Mouse (Mus musculus) B cell, adult 2 months (primary cell): Measurements from ENCODE around the gene Sh2b1.
A peak's percentile ranks its signal among the peaks of the same experiment; 100 is the strongest.

Experiments used
- DNase-seq, 2 experiments: peaks; one replicate each; pipeline ENCODE4 v3.0.0; 2022

The Sh2b1 gene

GRCm38 (mm10) chr7:126453861-126454260 is 21.4 kb downstream of the Sh2b1 start:
- DNase-seq: no peak

GRCm38 (mm10) chr7:126452244-126452643 is 23.0 kb downstream of the Sh2b1 start:
- DNase-seq: no peak

- DNase-seq: no peak
These were observed 24.6 kb downstream of the Sh2b1 start for GRCm38 (mm10) chr7:126450641-126451040.

GRCm38 (mm10) chr7:126449991-126450390 is 25.2 kb downstream of the Sh2b1 start:
- DNase-seq: no peak

GRCm38 (mm10) chr7:126448481-126448880 is 26.7 kb downstream of the Sh2b1 start:
- DNase-seq: no peak

- DNase-seq: no peak
These were observed 29.0 kb downstream of the Sh2b1 start for GRCm38 (mm10) chr7:126446217-126446616.

- no peak for DNase-seq
These were observed 30.0 kb downstream of the Sh2b1 start for GRCm38 (mm10) chr7:126445104-126445815.

GRCm38 (mm10) chr7:126444536-126444935 is 30.7 kb downstream of the Sh2b1 start:
- no peak for DNase-seq

- DNase-seq: no peak
These were observed 31.2 kb downstream of the Sh2b1 start for GRCm38 (mm10) chr7:126443997-126444396.

- no peak for DNase-seq
These were observed 35.1 kb downstream of the Sh2b1 start for GRCm38 (mm10) chr7:126440134-126440533.

GRCm38 (mm10) chr7:126436851-126437250 is 38.4 kb downstream of the Sh2b1 start:
- DNase-seq: peak; percentile 80 to 81

GRCm38 (mm10) chr7:126435801-126436200 is 39.4 kb downstream of the Sh2b1 start:
- DNase-seq: no peak

GRCm38 (mm10) chr7:126434726-126435125 is 40.5 kb downstream of the Sh2b1 start:
- no peak for DNase-seq

- DNase-seq: no peak
These were observed 45.1 kb downstream of the Sh2b1 start for GRCm38 (mm10) chr7:126430167-126430566.

GRCm38 (mm10) chr7:126429503-126429898 is 45.7 kb downstream of the Sh2b1 start:
- DNase-seq: no peak

GRCm38 (mm10) chr7:126428631-126429502 is 46.4 kb downstream of the Sh2b1 start, which contains the start of gene Rabep2:
Gene Rabep2, plus strand, starts transcription at chr7:126428759.
- peak; percentile 93 to 94 for DNase-seq

- peak in 1 of 2 experiments; percentile 22 for DNase-seq
These were observed 47.1 kb downstream of the Sh2b1 start for GRCm38 (mm10) chr7:126428154-126428553.

GRCm38 (mm10) chr7:126427323-126427860 is 47.8 kb downstream of the Sh2b1 start:
- no peak for DNase-seq

- peak; percentile 24 to 26 for DNase-seq
These were observed 51.1 kb downstream of the Sh2b1 start for GRCm38 (mm10) chr7:126424161-126424560.

GRCm38 (mm10) chr7:126421756-126422155 is 53.5 kb downstream of the Sh2b1 start:
- DNase-seq: peak; percentile 67

GRCm38 (mm10) chr7:126418496-126418895 is 56.7 kb downstream of the Sh2b1 start:
- no peak for DNase-seq

- peak; percentile 24 to 29 for DNase-seq
These were observed 57.6 kb downstream of the Sh2b1 start for GRCm38 (mm10) chr7:126417606-126418005.

GRCm38 (mm10) chr7:126417045-126417444 is 58.2 kb downstream of the Sh2b1 start:
- peak; percentile 66 for DNase-seq
